Mouse (Mus musculus): ENCODE data around the gene Mark1.

Gene Mark1

GRCm38 (mm10) chr1:184891998-184892397, 107.4 kb downstream of the Mark1 start:
- DNase-seq (ENCODE audit: low read depth, low spot score), result no peak

DNA sequence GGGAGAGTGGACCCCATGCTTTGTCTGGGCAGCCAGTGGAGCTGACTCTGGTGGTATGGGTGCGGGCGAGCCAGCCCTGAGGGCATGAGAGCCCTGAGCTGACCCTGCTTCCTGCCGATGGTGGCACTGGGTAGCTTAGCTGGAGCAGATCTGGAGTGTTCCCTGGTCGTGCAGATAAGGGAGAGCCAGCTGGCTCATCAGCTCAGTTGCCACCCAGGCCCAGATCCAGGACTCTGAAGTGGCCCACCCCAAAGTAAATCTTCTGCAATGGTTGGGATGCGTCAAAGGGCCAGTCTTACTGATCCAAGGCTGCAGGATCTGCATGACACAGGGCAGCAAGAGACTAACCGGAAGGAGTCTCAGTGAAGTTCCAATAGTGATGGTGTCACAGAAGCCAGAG, 109.9 kb downstream of the Mark1 start:
- no peak for DNase-seq (ENCODE audit: low read depth, low spot score)

DNA sequence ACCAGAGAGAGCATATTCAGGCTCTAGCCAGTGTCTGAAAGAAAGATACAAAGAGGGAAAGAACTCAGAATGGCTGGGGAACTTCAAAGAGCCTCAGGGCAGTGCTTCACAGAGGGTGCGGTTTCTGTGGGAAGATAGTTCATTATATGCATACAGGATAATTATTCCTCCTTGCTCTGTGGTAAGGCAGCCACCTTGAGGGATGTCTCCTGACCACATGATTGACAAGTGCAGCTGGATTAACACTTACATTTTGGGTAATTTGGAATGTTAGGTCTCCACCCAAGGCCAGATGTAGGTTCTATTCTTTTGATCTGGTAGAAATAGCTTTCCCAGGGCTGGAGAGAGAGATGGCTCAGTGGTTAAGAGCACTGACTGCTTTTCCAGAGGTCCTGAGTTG, 113.2 kb downstream of the Mark1 start:
- peak; percentile 62 for DNase-seq (ENCODE audit: low read depth, low spot score)

- peak; percentile 93 for DNase-seq (ENCODE audit: low read depth, low spot score)
Observed at GRCm38 (mm10) chr1:184882281-184883268, 116.8 kb downstream of the Mark1 start, which contains the start of gene C130074G19Rik. C130074G19Rik (minus strand) TSS chr1:184883218.

DNA sequence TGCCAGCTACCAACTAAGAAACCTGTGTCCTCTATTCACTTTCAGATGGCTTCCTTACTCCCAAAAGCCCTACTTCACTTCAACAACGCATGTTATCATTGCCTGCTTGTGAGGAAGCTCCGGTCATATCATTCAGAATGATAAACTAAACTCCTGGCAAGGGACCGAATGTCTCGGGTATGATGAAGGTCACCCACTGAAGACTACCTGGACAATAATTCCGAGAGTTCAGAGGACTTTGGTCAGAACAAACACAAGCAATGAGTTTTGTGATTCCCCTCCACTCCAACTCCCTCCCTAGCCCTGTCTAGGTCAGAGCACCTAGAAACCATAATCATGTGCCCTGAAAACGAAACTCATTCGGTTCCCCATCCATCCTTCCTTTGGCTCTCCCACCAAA, 117.5 kb downstream of the Mark1 start:
- no peak for DNase-seq (ENCODE audit: low read depth, low spot score)

DNA sequence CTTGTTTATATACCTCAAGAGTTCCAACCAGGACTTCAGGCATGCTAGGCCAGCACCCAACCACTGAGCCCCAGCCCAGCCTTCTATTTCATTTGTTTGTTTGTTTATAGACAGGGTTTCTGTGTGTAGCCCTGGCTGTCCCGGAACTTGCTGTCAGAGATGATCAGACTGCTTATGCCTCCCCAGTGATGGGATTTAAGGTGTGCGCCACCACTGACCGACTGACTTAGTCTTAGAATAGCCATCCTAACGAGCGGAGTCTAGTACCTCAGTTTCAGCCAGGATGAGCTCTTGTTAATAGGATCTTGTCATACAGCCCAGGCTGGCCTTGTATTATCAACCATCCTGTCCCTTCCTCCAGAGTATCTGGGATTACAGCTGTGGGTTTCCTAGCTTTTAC, 118.2 kb downstream of the Mark1 start:
- DNase-seq (ENCODE audit: low read depth, low spot score), result no peak

DNA sequence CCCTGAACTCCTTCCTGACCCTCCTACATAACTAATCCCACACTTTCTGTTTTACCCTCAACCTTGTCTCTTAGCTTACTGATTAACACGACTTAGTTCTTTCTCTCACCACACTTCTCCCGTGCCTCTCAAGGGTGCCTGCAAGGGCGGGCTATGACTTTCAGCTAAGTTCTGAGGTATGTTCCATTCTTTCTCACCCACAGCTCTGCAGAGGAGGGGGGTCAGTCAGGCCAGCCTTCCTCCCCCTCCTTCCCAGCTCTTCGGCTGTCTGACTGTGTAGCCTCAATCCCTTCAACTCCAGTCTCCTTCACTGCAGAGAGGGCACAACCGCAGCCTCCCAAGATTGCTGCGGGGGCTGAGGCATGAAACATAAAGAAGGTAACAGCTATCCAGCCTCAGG, 120.5 kb downstream of the Mark1 start:
- no peak for DNase-seq (ENCODE audit: low read depth, low spot score)

GRCm38 (mm10) chr1:184877306-184877705, 122.1 kb downstream of the Mark1 start:
- no peak for DNase-seq (ENCODE audit: low read depth, low spot score)

DNA sequence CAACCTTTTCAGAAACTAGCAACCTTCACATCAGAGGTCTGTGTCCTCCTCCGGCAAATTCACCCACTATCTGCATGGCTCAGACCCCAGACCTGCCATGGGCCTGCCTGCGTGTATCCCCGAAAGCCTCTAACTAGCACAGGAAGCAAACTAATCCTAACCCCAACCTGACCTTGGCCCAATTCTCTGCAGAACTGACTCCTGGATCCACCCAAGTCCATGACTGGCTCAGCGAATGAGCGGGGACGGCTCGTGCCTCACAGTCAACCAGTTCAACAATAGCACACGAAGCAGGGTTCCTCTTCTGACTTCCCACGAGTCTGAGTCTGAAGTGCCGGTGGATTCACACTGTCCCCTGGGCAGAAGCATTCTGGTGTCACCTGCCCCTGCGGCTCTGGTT, 125.5 kb downstream of the Mark1 start:
- DNase-seq (ENCODE audit: low read depth, low spot score), result no peak

GRCm38 (mm10) chr1:184872069-184872819, 127.1 kb downstream of the Mark1 start:
- no peak for DNase-seq (ENCODE audit: low read depth, low spot score)

DNA sequence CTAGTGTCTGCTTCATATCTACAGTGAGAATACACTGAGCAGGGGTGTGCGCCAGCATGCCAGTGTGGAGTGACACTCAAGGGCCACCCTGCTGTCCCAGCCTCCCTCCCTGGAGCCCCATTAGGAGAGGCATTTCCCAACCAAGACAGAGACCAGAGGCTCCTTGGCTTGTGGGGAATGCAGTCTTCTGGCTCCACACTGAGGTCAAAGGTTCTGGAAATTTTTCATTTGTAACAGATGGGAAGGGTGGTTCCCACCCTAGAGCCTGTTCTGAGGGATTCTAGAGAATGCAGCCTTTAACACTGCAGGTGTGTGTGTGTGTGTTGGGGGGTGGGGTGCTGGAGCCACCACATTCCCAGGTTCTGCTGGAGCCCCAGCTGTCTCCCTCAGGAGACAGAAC, 127.9 kb downstream of the Mark1 start:
- DNase-seq (ENCODE audit: low read depth, low spot score), result no peak

GRCm38 (mm10) chr1:184870646-184871385, 128.6 kb downstream of the Mark1 start:
- no peak for DNase-seq (ENCODE audit: low read depth, low spot score)

DNA sequence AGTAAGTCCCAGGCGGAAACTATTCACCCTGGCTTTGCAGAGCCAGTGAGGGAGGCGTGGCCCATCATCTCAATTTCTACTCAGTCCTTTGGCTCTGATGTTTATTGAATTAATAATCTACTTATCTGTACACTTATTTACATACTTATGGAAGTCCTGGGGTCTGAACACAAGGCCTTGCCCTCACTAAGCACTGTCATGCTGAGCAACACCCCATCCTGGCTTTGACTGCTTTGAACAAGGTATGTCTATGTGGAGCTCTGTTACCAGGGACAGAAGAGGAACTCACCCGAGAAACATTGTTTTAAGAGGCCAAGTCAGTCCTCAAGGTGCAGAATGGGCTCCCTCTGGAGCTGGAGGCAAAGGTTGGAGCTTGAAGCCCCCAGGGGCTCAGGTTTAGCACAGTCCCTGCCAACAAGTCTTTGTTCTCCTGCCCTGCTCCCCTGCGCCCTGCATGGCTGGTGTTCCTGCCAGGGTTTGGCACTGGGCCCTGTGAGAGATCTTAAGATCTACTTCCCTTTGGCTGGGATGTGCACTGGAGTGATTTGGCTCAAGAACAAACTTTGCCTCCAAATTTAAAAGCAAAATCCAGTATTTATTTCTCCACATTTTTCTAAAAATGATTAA, 129.3 kb downstream of the Mark1 start:
- no peak for DNase-seq (ENCODE audit: low read depth, low spot score)

DNA sequence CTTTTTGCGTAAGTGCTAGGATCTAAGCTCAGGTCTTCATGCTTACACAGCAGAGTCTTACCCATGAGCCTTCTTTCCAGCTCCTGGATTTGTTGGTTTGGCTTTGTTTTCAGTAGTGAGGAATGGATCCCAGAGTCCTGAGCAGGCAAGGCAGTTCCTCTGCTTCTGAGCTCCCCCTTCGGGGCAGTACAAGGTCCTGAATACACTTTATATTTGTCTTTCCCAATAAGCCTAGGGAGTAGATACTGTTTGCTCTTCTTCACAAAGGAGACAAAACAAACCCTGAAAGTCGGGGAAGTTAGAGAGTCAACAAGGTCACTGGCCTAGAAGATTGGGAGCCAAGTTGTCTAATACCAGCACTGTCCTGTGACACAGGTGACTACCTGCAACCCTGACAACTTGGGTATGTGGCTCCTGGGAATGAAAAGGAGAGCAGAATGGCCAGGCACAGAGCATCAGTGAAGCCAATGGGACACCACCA, 131.7 kb downstream of the Mark1 start:
- DNase-seq (ENCODE audit: low read depth, low spot score), result no peak

DNA sequence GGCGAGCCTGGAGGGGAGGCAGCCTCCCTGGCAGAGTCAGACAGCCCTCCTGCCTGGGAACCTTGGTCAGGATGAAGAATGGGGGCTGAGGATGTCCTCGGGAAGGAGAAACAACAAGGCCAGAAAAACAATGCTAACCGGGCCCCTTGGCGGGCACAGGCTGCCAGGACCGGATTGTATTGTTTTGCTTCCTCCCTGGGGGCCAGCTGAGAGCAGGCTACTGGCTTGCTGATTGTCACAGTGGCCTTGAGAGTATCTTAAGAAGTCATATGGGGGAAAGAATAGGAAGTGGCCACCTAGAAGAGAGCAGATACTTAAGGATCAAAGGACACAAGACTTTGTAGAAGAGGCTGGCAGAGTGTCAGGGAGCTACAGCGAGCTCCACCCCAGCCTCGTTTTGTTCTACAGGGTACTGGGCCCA, 135.0 kb downstream of the Mark1 start:
- no peak for DNase-seq (ENCODE audit: low read depth, low spot score)

DNA sequence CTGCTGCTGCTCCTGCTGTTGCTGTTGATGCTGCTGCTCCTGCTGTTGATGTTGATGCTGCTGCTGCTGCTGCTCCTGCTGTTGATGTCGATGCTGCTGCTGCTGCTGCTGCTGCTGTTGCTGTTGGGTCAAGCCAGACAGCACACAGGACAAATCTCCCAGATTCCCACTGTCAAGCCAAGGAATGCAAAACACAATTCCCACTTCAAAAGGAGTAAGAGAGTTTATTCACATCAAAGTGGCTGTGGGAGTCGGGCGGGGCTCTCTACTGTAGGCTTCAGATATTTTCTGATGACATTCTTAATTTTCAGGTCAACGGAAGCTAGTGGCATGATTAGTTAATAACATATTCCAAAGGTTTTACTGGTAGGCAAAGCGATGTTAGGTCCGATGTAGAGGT, 136.7 kb downstream of the Mark1 start:
- no peak for DNase-seq (ENCODE audit: low read depth, low spot score)

DNA sequence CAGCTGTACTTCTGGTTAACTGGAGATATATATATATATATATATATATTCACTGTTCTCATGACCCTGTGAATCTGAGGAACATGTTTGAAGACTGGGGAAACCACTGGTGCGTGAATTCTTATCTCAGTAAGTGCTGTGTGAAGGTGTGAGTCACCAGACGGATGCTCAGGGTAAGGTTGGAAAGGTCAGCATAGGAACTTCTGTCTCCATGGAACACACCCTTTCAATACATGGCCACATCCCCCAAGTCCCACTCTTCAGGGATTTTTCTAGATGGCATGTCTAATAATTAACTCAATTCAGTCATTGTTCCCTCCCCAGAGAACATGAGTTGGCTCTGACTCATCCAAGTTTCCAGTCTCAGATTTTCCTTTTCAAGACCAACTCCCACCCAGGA, 137.8 kb downstream of the Mark1 start:
- DNase-seq (ENCODE audit: low read depth, low spot score), result no peak

GRCm38 (mm10) chr1:184860276-184860675, 139.1 kb downstream of the Mark1 start:
- DNase-seq (ENCODE audit: low read depth, low spot score), result no peak

GRCm38 (mm10) chr1:184858253-184858652, 141.1 kb downstream of the Mark1 start:
- DNase-seq (ENCODE audit: low read depth, low spot score), result no peak

DNA sequence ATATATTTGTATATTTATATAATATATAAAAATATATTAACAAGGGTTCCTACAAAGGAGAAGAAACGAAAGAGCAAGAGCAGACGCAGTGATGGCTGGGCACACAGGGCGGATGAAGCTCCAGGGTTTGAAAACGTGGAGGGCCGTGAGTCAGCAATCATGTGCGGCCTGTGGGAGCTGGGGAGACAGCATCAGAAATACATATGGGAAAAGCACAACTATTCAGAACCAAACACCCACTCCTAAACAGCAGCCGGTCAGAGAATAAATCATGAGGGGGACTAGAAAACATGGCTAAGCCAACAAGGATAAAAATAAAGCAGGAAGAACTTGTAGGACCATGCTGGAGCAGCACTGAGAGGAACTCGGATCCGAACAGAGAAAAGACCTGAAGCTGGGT, 142.2 kb downstream of the Mark1 start:
- no peak for DNase-seq (ENCODE audit: low read depth, low spot score)

DNA sequence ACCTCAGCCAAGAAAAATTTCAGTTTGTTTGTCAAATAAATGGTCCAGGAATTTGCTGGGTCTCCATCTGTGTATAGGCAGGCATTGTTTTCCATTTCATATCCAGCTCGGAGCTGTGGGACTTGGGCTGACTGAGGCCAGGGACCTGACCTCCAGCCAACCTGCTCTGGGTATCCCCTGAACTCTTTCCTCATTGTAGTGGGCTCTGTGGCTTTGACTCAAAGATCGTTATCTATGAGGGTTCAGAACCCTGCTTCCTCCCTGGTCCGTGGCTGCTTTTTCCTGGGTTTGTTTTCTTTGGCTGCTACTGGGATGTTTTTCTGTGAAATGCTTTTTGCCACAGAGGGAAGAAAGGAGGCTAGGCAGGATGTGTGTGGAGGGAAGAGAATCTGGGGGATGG, 145.4 kb downstream of the Mark1 start:
- no peak for DNase-seq (ENCODE audit: low read depth, low spot score)

All from ZHBTc4 (cell line).